Comparison of ENCODE assay signal across 9 mouse cellular contexts in genomic region chr15:101388034-101388541, GRCm38 (mm10). TPM values are rescaled to one million over a fixed set of nuclear protein-coding genes. Genes with fewer than 3 reads are reported as not detected.
A peak's percentile ranks its signal among the peaks of the same experiment; 100 is the strongest.
DNase-seq lines count a peak whose midpoint lies in the region; ATAC-seq and TF ChIP-seq lines count a peak whose summit lies in the region.
"Had no signal": no experiment of that assay in that cellular context is flagged by ENCODE, and none has a peak within 500 bp of the region (broad histone marks: within the 10 kb centered on the region; RNA-seq: fewer than 3 reads in every experiment).

No protein-coding gene starts in this region.

- H3K36me3 ChIP-seq in midbrain, postnatal 0 days (ENCODE audit: insufficient read depth, low read length), result no peaks in the 10 kb centered on the region
- no peaks in the 10 kb centered on the region for H3K36me3 ChIP-seq in midbrain, embryonic 13.5 days
- H3K36me3 ChIP-seq: midbrain, embryonic 12.5 days had no signal

- TF ChIP-seq CTCF in midbrain, postnatal 0 days (IDR thresholded peaks at IDR 0.05), result peak; percentile 46

- no peaks in the 10 kb centered on the region for H3K27me3 ChIP-seq in midbrain, postnatal 0 days (ENCODE audit: insufficient read depth, low read length)
- no peaks in the 10 kb centered on the region for H3K27me3 ChIP-seq in midbrain, embryonic 13.5 days
- H3K27me3 ChIP-seq: midbrain, embryonic 12.5 days had no signal

- WGBS in midbrain, postnatal 0 days, result 66% methylated on average over 5 of the region's 5 CpGs
- WGBS in midbrain, embryonic 13.5 days, result 67% methylated on average over 5 of the region's 5 CpGs

- H3K4me1 ChIP-seq in midbrain, postnatal 0 days (ENCODE audit: insufficient read depth, low read length), result no peaks in the 10 kb centered on the region
- no peaks in the 10 kb centered on the region for H3K4me1 ChIP-seq in midbrain, embryonic 13.5 days (replicated peaks)
- H3K4me1 ChIP-seq: midbrain, embryonic 12.5 days had no signal

- no peak for ATAC-seq in midbrain, postnatal 0 days (ENCODE audit: low FRiP score)
- ATAC-seq in midbrain, embryonic 13.5 days, result no peak
- peak; percentile 73 for ATAC-seq in inflammation-experienced regulatory T-cells, adult 6 months
- ATAC-seq in neutrophil, adult 5-6 weeks (ENCODE audit: extremely low read depth, insufficient number of reproducible peaks, low FRiP score, poor library complexity, severe bottlenecking), result peak; percentile 84

- H3K9ac ChIP-seq in midbrain, postnatal 0 days (replicated peaks; ENCODE audit: low read length, poor library complexity, severe bottlenecking), result no peak overlapping the region
- no peak overlapping the region for H3K9ac ChIP-seq in midbrain, embryonic 13.5 days (replicated peaks)
- H3K9ac ChIP-seq: midbrain, embryonic 12.5 days had no signal

- no peak overlapping the region for H3K4me2 ChIP-seq in midbrain, postnatal 0 days (ENCODE audit: low read depth, low read length, poor library complexity, severe bottlenecking)
- no peak overlapping the region for H3K4me2 ChIP-seq in midbrain, embryonic 13.5 days (replicated peaks)
- H3K4me2 ChIP-seq: midbrain, embryonic 12.5 days had no signal

- H3K9me3 ChIP-seq in midbrain, postnatal 0 days (ENCODE audit: low read length), result no peaks in the 10 kb centered on the region
- no peaks in the 10 kb centered on the region for H3K9me3 ChIP-seq in midbrain, embryonic 13.5 days
- H3K9me3 ChIP-seq: midbrain, embryonic 12.5 days had no signal

- DNase-seq in adrenal gland, postnatal 14 days, result peak; percentile 38
- no peak for DNase-seq in adrenal gland, postnatal 10 days
- no peak for DNase-seq in midbrain, postnatal 0 days (ENCODE audit: low spot score)
- no peak for DNase-seq in cerebellum, adult 11 months
- no peak for DNase-seq in cerebellum, postnatal 4 days (ENCODE audit: low spot score in 2 of 2)

- H3K27ac ChIP-seq in midbrain, postnatal 0 days (ENCODE audit: low read depth, low read length), result no peak overlapping the region
- no peak overlapping the region for H3K27ac ChIP-seq in midbrain, embryonic 13.5 days
- H3K27ac ChIP-seq: midbrain, embryonic 12.5 days had no signal

- H3K4me3 ChIP-seq in midbrain, postnatal 0 days (ENCODE audit: low read depth, low read length), result no peak overlapping the region
- no peak overlapping the region for H3K4me3 ChIP-seq in midbrain, embryonic 13.5 days (replicated peaks)
- H3K4me3 ChIP-seq: midbrain, embryonic 12.5 days had no signal

RNA-seq across cellular contexts. Expression of gene Krt80, which starts 18.1 kb away (rescaled TPM):
- total RNA-seq in adrenal gland, postnatal 14 days (2021), result 0.74 and 1.1 TPM in 2 replicates
- under 1 TPM; 0.75 to 0.76 TPM for total RNA-seq in adrenal gland, postnatal 10 days (2021)
- 0.09 and 1.0 TPM in 2 replicates for total RNA-seq in midbrain, postnatal 0 days (2014; rRNA removed)
- polyA plus RNA-seq in midbrain, postnatal 0 days (2015; fragmentation: Nextera tagmentation; extraction: Ambion mirVana), result 0.16 and 0.33 TPM in 2 replicates
- 0.05 and 0.09 TPM in 2 replicates for polyA plus RNA-seq in midbrain, embryonic 13.5 days (2015; fragmentation: Nextera tagmentation; extraction: Ambion mirVana)
- polyA plus RNA-seq in inflammation-experienced regulatory T-cells, adult 6 months (2017; shearing (Covaris generic)), result under 1 TPM in 1 of 3 experiments, not detected in 2; 0.16 TPM
- total RNA-seq in neutrophil, adult 5-6 weeks (2017), result 31.7 and 34.7 TPM in 2 replicates

RNA-seq across cellular contexts. Expression of gene Krt7, which starts 22.8 kb away (rescaled TPM):
- total RNA-seq in adrenal gland, postnatal 14 days (2021), result 1.4 and 2.3 TPM in 2 replicates
- total RNA-seq in adrenal gland, postnatal 10 days (2021), result 1 to 10 TPM; 3.5 to 4.2 TPM
- total RNA-seq in midbrain, postnatal 0 days (2014; rRNA removed), result 0.49 and 0.52 TPM in 2 replicates
- polyA plus RNA-seq in midbrain, postnatal 0 days (2015; fragmentation: Nextera tagmentation; extraction: Ambion mirVana), result 0.20 and 0.82 TPM in 2 replicates
- polyA plus RNA-seq in midbrain, embryonic 13.5 days (2015; fragmentation: Nextera tagmentation; extraction: Ambion mirVana), result 0.05 and 0.32 TPM in 2 replicates
- under 1 TPM in 1 of 3 experiments, not detected in 2; 0.09 TPM for polyA plus RNA-seq in inflammation-experienced regulatory T-cells, adult 6 months (2017; shearing (Covaris generic))
- 8.6 and 9.6 TPM in 2 replicates for total RNA-seq in neutrophil, adult 5-6 weeks (2017)

RNA-seq across cellular contexts. Expression of gene Krt87, which starts 50.5 kb away (rescaled TPM):
- not detected in 2 replicates for total RNA-seq in adrenal gland, postnatal 14 days (2021)
- not detected for total RNA-seq in adrenal gland, postnatal 10 days (2021)
- total RNA-seq in midbrain, postnatal 0 days (2014; rRNA removed), result 0.76 and 1.2 TPM in 2 replicates
- polyA plus RNA-seq in midbrain, postnatal 0 days (2015; fragmentation: Nextera tagmentation; extraction: Ambion mirVana), result 0.76 and 0.84 TPM in 2 replicates
- 0.17 and 0.19 TPM in 2 replicates for polyA plus RNA-seq in midbrain, embryonic 13.5 days (2015; fragmentation: Nextera tagmentation; extraction: Ambion mirVana)
- polyA plus RNA-seq in inflammation-experienced regulatory T-cells, adult 6 months (2017; shearing (Covaris generic)), result 1 to 10 TPM in 1 of 3 experiments, under 1 TPM in 2; 0.36 to 1.6 (median 0.87) TPM
- not detected in 2 replicates for total RNA-seq in neutrophil, adult 5-6 weeks (2017)

RNA-seq across cellular contexts. Expression of gene Krt88, which starts 59.5 kb away (rescaled TPM):
- not detected in 2 replicates for total RNA-seq in adrenal gland, postnatal 14 days (2021)
- total RNA-seq in adrenal gland, postnatal 10 days (2021), result not detected
- total RNA-seq in midbrain, postnatal 0 days (2014; rRNA removed), result not detected in 2 replicates
- not detected in 2 replicates for polyA plus RNA-seq in midbrain, postnatal 0 days (2015; fragmentation: Nextera tagmentation; extraction: Ambion mirVana)
- not detected in 2 replicates for polyA plus RNA-seq in midbrain, embryonic 13.5 days (2015; fragmentation: Nextera tagmentation; extraction: Ambion mirVana)
- not detected for polyA plus RNA-seq in inflammation-experienced regulatory T-cells, adult 6 months (2017; shearing (Covaris generic))
- not detected in 2 replicates for total RNA-seq in neutrophil, adult 5-6 weeks (2017)
- polyA plus RNA-seq: midbrain, embryonic 12.5 days had no signal

Comparison
In these comparisons a context has a peak if more than half of its experiments do, and no peak if none do; other contexts are left out.
1. ATAC-seq: peak in inflammation-experienced regulatory T-cells, adult 6 months (single experiment) and neutrophil, adult 5-6 weeks (single experiment); none in midbrain, postnatal 0 days (single experiment) and midbrain, embryonic 13.5 days (single experiment).
2. RNA of gene Krt80, which starts 18.1 kb away (total RNA-seq): 31.7 to 34.7 TPM in neutrophil, adult 5-6 weeks; 0.09 to 1.0 TPM in midbrain, postnatal 0 days, 0.75 to 0.76 TPM in adrenal gland, postnatal 10 days and 0.74 to 1.1 TPM in adrenal gland, postnatal 14 days; every median in the first group is over 10 times any median in the second.